ENCODE assay signal across 10 mouse cellular contexts in the genomic region with DNA sequence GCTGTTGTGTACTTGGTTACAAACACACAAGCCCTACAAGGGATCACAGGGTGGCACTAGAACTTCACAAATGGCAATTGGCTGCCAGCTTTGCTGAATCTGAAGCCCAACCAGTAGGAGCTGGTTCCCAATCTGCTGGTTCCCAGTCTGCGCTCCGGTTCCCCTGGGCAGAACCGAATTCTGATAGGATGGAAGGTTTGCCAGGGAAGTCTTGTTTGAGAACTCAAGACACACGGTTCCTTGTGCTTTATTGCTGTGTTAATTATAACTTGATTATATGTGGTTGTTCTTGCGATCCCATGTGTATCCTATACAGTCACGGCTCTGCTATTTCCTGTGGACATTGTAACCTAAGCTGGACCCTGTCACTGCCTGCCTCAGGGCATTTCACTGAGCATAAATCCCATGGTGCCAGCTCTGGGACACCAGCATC. TPM values are rescaled to one million over a fixed set of nuclear protein-coding genes. Genes with fewer than 3 reads are reported as not detected.
DNase-seq lines count a peak whose midpoint lies in the region; ATAC-seq lines count a peak whose summit lies in the region.
"Had no signal": no experiment of that assay in that cellular context is flagged by ENCODE, and none has a peak within 500 bp of the region (broad histone marks: within the 10 kb centered on the region; RNA-seq: fewer than 3 reads in every experiment).

No protein-coding gene starts in this region.

- H3K4me3 ChIP-seq in limb, embryonic 10.5 days: no peak overlapping the region
- no peak overlapping the region for H3K4me3 ChIP-seq in midbrain, embryonic 13.5 days (replicated peaks)
- H3K4me3 ChIP-seq: midbrain, embryonic 12.5 days had no signal

- H3K36me3 ChIP-seq in limb, embryonic 10.5 days: peaks cover 14% of the 10 kb centered on the region
- H3K36me3 ChIP-seq in midbrain, embryonic 13.5 days: no peaks in the 10 kb centered on the region

- H3K27me3 ChIP-seq in limb, embryonic 10.5 days (ENCODE audit: low read depth, poor library complexity, severe bottlenecking): no peaks in the 10 kb centered on the region
- no peaks in the 10 kb centered on the region for H3K27me3 ChIP-seq in midbrain, embryonic 13.5 days
- H3K27me3 ChIP-seq: midbrain, embryonic 12.5 days had no signal

- peak; percentile 56 for DNase-seq in left cerebral cortex, postnatal 10 days (ENCODE audit: extremely low spot score in 1 of 2, low spot score in 2 of 2)
- DNase-seq in left cerebral cortex, postnatal 36 days (ENCODE audit: low spot score in 2 of 2): no peak
- peak; percentile 51 for DNase-seq in adrenal gland, postnatal 10 days
- peak; percentile 48 to 56 for DNase-seq in heart, postnatal 10 days
- DNase-seq in limb, embryonic 10.5 days (ENCODE audit: low spot score): no peak

- no peak for ATAC-seq in megakaryocyte progenitor cell, adult 5-6 weeks (replicated peaks; ENCODE audit: poor library complexity)
- ATAC-seq in megakaryocyte, adult 5-6 weeks (ENCODE audit: poor library complexity, severe bottlenecking): no peak
- no peak for ATAC-seq in midbrain, embryonic 13.5 days

- intact Hi-C loops in left cerebral cortex, postnatal 10 days (cut with DNase I): loop anchor here (5.0 kb wide), 1 partner anchor 80 kb away; the partner anchor contains the start of gene Denr
- intact Hi-C loops in left cerebral cortex, postnatal 36 days (cut with DNase I): loop anchor here (2.0 to 5.0 kb wide), 2 partner anchors 79 to 170 kb away; partner anchors contain the start of gene Denr
- intact Hi-C loops in heart, postnatal 10 days (cut with DNase I): loop anchor here (5.0 to 10.0 kb wide), 2 partner anchors 80 to 257 kb away; partner anchors contain the start of gene Denr

- no peak overlapping the region for H3K9ac ChIP-seq in midbrain, embryonic 13.5 days (replicated peaks)
- H3K9ac ChIP-seq: midbrain, embryonic 12.5 days had no signal

- no peak overlapping the region for H3K4me2 ChIP-seq in midbrain, embryonic 13.5 days (replicated peaks)
- H3K4me2 ChIP-seq: midbrain, embryonic 12.5 days had no signal

- peaks cover 20% of the 10 kb centered on the region for H3K4me1 ChIP-seq in limb, embryonic 10.5 days
- no peaks in the 10 kb centered on the region for H3K4me1 ChIP-seq in midbrain, embryonic 13.5 days (replicated peaks)
- H3K4me1 ChIP-seq: midbrain, embryonic 12.5 days had no signal

- H3K9me3 ChIP-seq in limb, embryonic 10.5 days (replicated peaks): no peaks in the 10 kb centered on the region
- no peaks in the 10 kb centered on the region for H3K9me3 ChIP-seq in midbrain, embryonic 13.5 days
- H3K9me3 ChIP-seq: midbrain, embryonic 12.5 days had no signal

- 73% methylated on average over 6 of the region's 6 CpGs for WGBS in limb, embryonic 10.5 days
- WGBS in midbrain, embryonic 13.5 days: 86% methylated on average over 6 of the region's 6 CpGs

- H3K27ac ChIP-seq in limb, embryonic 10.5 days: 0 out of 2 replicates have a peak overlapping the region, but pooled peaks have one; percentile 20
- no peak overlapping the region for H3K27ac ChIP-seq in midbrain, embryonic 13.5 days
- H3K27ac ChIP-seq: midbrain, embryonic 12.5 days had no signal

RNA-seq across cellular contexts. Expression of gene Hcar2, which starts 37.6 kb away (rescaled TPM):
- total RNA-seq in left cerebral cortex, postnatal 10 days (2021): not detected
- not detected for total RNA-seq in left cerebral cortex, postnatal 36 days (2021)
- 1 to 10 TPM; 1.4 to 2.3 TPM for total RNA-seq in adrenal gland, postnatal 10 days (2021)
- under 1 TPM in 1 of 2 experiments, not detected in 1; 0.17 TPM for total RNA-seq in heart, postnatal 10 days (2021)
- polyA plus RNA-seq in limb, embryonic 10.5 days (2016; fragmentation: Nextera tagmentation; extraction: Ambion mirVana): not detected in 2 replicates
- total RNA-seq in megakaryocyte progenitor cell, adult 5-6 weeks (2015): 2.7 and 11.6 TPM in 2 replicates
- total RNA-seq in megakaryocyte progenitor cell, adult 5-6 weeks (2017): 1.3 and 4.0 TPM in 2 replicates
- total RNA-seq in megakaryocyte, adult 5-6 weeks (2015): 10.8 and 20.9 TPM in 2 replicates
- total RNA-seq in megakaryocyte, adult 5-6 weeks (2017): 6.7 and 8.1 TPM in 2 replicates
- not detected in 2 replicates for polyA plus RNA-seq in midbrain, embryonic 13.5 days (2015; fragmentation: Nextera tagmentation; extraction: Ambion mirVana)
- polyA plus RNA-seq: heart, embryonic 14.5 days; midbrain, embryonic 12.5 days had no signal

RNA-seq across cellular contexts. Expression of gene Hcar1, which starts 52.1 kb away (rescaled TPM):
- total RNA-seq in left cerebral cortex, postnatal 10 days (2021): 1 to 10 TPM in 1 of 2 experiments, under 1 TPM in 1; 0.88 to 1.0 TPM
- 1 to 10 TPM; 1.0 to 1.4 TPM for total RNA-seq in left cerebral cortex, postnatal 36 days (2021)
- 10 to 100 TPM in 1 of 2 experiments, 1 to 10 TPM in 1; 8.1 to 17.5 TPM for total RNA-seq in adrenal gland, postnatal 10 days (2021)
- under 1 TPM; 0.69 to 0.77 TPM for total RNA-seq in heart, postnatal 10 days (2021)
- polyA plus RNA-seq in limb, embryonic 10.5 days (2016; fragmentation: Nextera tagmentation; extraction: Ambion mirVana): not detected in 2 replicates
- total RNA-seq in megakaryocyte progenitor cell, adult 5-6 weeks (2015): not detected in 2 replicates
- not detected in 2 replicates for total RNA-seq in megakaryocyte progenitor cell, adult 5-6 weeks (2017)
- total RNA-seq in megakaryocyte, adult 5-6 weeks (2015): not detected in 2 replicates
- total RNA-seq in megakaryocyte, adult 5-6 weeks (2017): 0.04 TPM in 1 of 2 replicates, not detected in the other
- 0.08 and 0.30 TPM in 2 replicates for polyA plus RNA-seq in midbrain, embryonic 13.5 days (2015; fragmentation: Nextera tagmentation; extraction: Ambion mirVana)

Comparison
In these comparisons a context has a peak if more than half of its experiments do, and no peak if none do; other contexts are left out.
1. DNase-seq: peak in left cerebral cortex, postnatal 10 days (2 of 2), adrenal gland, postnatal 10 days (single experiment) and heart, postnatal 10 days (2 of 2); none in left cerebral cortex, postnatal 36 days (0 of 2) and limb, embryonic 10.5 days (single experiment).